ENCODE assay signal across 8 mouse cellular contexts in genomic region chr8:75315886-75316285, GRCm38 (mm10).
A peak's percentile ranks its signal among the peaks of the same experiment; 100 is the strongest.
DNase-seq lines count a peak whose midpoint lies in the region; ATAC-seq and TF ChIP-seq lines count a peak whose summit lies in the region.

No protein-coding gene starts in this region.

- in situ Hi-C loops in CH12.LX (cut with MboI; ENCODE audit: low pct_ligation_motif_present, low pct_unique_long_range_greater_than_20kb, low sequenced_read_pairs): no loop called here

- H3K4me2 ChIP-seq in CH12.LX (ENCODE audit: insufficient read depth, low read depth, poor library complexity, severe bottlenecking): no peak overlapping the region
- no peak overlapping the region for H3K4me2 ChIP-seq in forebrain, embryonic 14.5 days (ENCODE audit: low read length)
- H3K4me2 ChIP-seq in kidney, embryonic 15.5 days: no peak overlapping the region
- H3K4me2 ChIP-seq in limb, embryonic 14.5 days (replicated peaks; ENCODE audit: low read depth, low read length, severe bottlenecking): no peak overlapping the region

- TF ChIP-seq EP300 in CH12.LX (IDR thresholded peaks at IDR 0.05; ENCODE audit: low read length): no peak

- peak; percentile 88 for TF ChIP-seq RAD21 in CH12.LX (IDR thresholded peaks at IDR 0.05; ENCODE audit: low read depth, low read length)

- peaks cover 2 to 5% of the 10 kb centered on the region in 2 experiments; a peak in 1 of 4 replicates for H3K4me1 ChIP-seq in CH12.LX (ENCODE audit: control insufficient read depth in 1 of 2, insufficient read depth in 2 of 2)
- H3K4me1 ChIP-seq in forebrain, embryonic 14.5 days (ENCODE audit: control insufficient read depth, insufficient read depth, low read length): no peaks in the 10 kb centered on the region
- no peaks in the 10 kb centered on the region for H3K4me1 ChIP-seq in kidney, embryonic 15.5 days
- no peaks in the 10 kb centered on the region for H3K4me1 ChIP-seq in limb, embryonic 14.5 days (ENCODE audit: control insufficient read depth, insufficient read depth, low read length)

- no peak overlapping the region for H3K27ac ChIP-seq in CH12.LX (ENCODE audit: insufficient read depth, low read depth)
- H3K27ac ChIP-seq in forebrain, embryonic 14.5 days (ENCODE audit: low read depth, low read length): no peak overlapping the region
- H3K27ac ChIP-seq in kidney, embryonic 15.5 days: no peak overlapping the region
- H3K27ac ChIP-seq in limb, embryonic 14.5 days (replicated peaks; ENCODE audit: low read depth, low read length): no peak overlapping the region

- 9% methylated on average over 3 of the region's 3 CpGs for WGBS in forebrain, embryonic 14.5 days
- WGBS in kidney, embryonic 15.5 days: 10% methylated on average over 3 of the region's 3 CpGs
- WGBS in limb, embryonic 14.5 days: 11% methylated on average over 3 of the region's 3 CpGs

- dilution Hi-C loops in CH12.LX (cut with MboI; ENCODE audit: extremely low pct_ligation_motif_present, extremely low pct_unique_long_range_greater_than_20kb, low sequenced_read_pairs): no loop called here

- peak; percentile 82 to 89 for TF ChIP-seq CTCF in CH12.LX (conservative IDR thresholded peaks at IDR 0.05 in 1 of 2, IDR thresholded peaks at IDR 0.05 in 1 of 2; ENCODE audit: low read depth in 2 of 2, low read length in 2 of 2)

- no peak overlapping the region for H3K9ac ChIP-seq in CH12.LX (ENCODE audit: insufficient read depth, low read depth)
- no peak overlapping the region for H3K9ac ChIP-seq in forebrain, embryonic 14.5 days (ENCODE audit: low read length)
- H3K9ac ChIP-seq in kidney, embryonic 15.5 days: no peak overlapping the region
- H3K9ac ChIP-seq in limb, embryonic 14.5 days (ENCODE audit: low read depth, low read length, severe bottlenecking): no peak overlapping the region

- H3K9me3 ChIP-seq in CH12.LX (replicated peaks; ENCODE audit: low read length): no peaks in the 10 kb centered on the region
- H3K9me3 ChIP-seq in forebrain, embryonic 14.5 days (replicated peaks; ENCODE audit: control insufficient read depth, low read length): no peaks in the 10 kb centered on the region
- H3K9me3 ChIP-seq in kidney, embryonic 15.5 days (replicated peaks): no peaks in the 10 kb centered on the region
- no peaks in the 10 kb centered on the region for H3K9me3 ChIP-seq in limb, embryonic 14.5 days (ENCODE audit: control insufficient read depth, low read length)

- ATAC-seq in cerebellum, adult (ENCODE audit: insufficient number of reproducible peaks, low FRiP score, low TSS enrichment): peak; percentile 74
- ATAC-seq in forebrain, embryonic 14.5 days: peak; percentile 77
- 0 out of 2 replicates have a peak, but pooled peaks have one; percentile 49 for ATAC-seq in kidney, embryonic 15.5 days (replicated peaks; ENCODE audit: low FRiP score)
- ATAC-seq in limb, embryonic 14.5 days (ENCODE audit: low FRiP score, low read depth): peak; percentile 76

- H3K27me3 ChIP-seq in CH12.LX (replicated peaks): peaks cover 21% of the 10 kb centered on the region
- H3K27me3 ChIP-seq in forebrain, embryonic 14.5 days (replicated peaks; ENCODE audit: control insufficient read depth, insufficient read depth, low read length): no peaks in the 10 kb centered on the region
- H3K27me3 ChIP-seq in kidney, embryonic 15.5 days: no peaks in the 10 kb centered on the region
- H3K27me3 ChIP-seq in limb, embryonic 14.5 days (ENCODE audit: control insufficient read depth, insufficient read depth, low read length): no peaks in the 10 kb centered on the region

- H3K36me3 ChIP-seq in CH12.LX (replicated peaks in 1 of 2; ENCODE audit: control insufficient read depth in 1 of 2, insufficient read depth in 1 of 2, low read length in 1 of 2): no peaks in the 10 kb centered on the region
- no peaks in the 10 kb centered on the region for H3K36me3 ChIP-seq in forebrain, embryonic 14.5 days (ENCODE audit: control insufficient read depth, insufficient read depth, low read length)
- H3K36me3 ChIP-seq in kidney, embryonic 15.5 days: no peaks in the 10 kb centered on the region
- H3K36me3 ChIP-seq in limb, embryonic 14.5 days (ENCODE audit: control insufficient read depth, insufficient read depth, low read length): no peaks in the 10 kb centered on the region

- H3K4me3 ChIP-seq in CH12.LX (replicated peaks in 1 of 3; ENCODE audit: low read depth in 2 of 3, low read length in 2 of 3, poor library complexity in 1 of 3): no peak overlapping the region
- no peak overlapping the region for H3K4me3 ChIP-seq in forebrain, embryonic 14.5 days (ENCODE audit: low read depth, low read length)
- no peak overlapping the region for H3K4me3 ChIP-seq in kidney, embryonic 15.5 days (replicated peaks)
- H3K4me3 ChIP-seq in limb, embryonic 14.5 days (replicated peaks; ENCODE audit: low read length): no peak overlapping the region

- H3K79me2 ChIP-seq in CH12.LX (replicated peaks; ENCODE audit: control insufficient read depth, extremely low read depth, insufficient read depth, poor library complexity, severe bottlenecking): no peaks in the 10 kb centered on the region

- no peak for TF ChIP-seq POLR2A in CH12.LX (IDR thresholded peaks at IDR 0.05; ENCODE audit: low read depth, low read length)
- TF ChIP-seq POLR2A in limb, embryonic 14.5 days (IDR thresholded peaks at IDR 0.05; ENCODE audit: borderline replicate concordance, extremely low read depth, insufficient read depth, insufficient read length): no peak

- DNase-seq in cerebellum, adult 11-12 months: no peak
- DNase-seq in CH12.LX (ENCODE audit: extremely low read depth): peak; percentile 65
- DNase-seq in c-Kit-positive CD71-positive TER-119-positive erythroid progenitor cells, embryonic 14.5 days (ENCODE audit: low spot score): peak; percentile 14
- DNase-seq in forebrain, embryonic 14.5 days (ENCODE audit: low spot score): peak; percentile 81
- peak; percentile 71 for DNase-seq in limb, embryonic 14.5 days (ENCODE audit: low spot score)
- peak; percentile 59 for DNase-seq in right cerebral cortex, adult 18-20 months

TF ChIP-seq in CH12.LX, 34 proteins besides CTCF, POLR2A, EP300 and RAD21:
- TF ChIP-seq TBP (conservative IDR thresholded peaks at IDR 0.05; ENCODE audit: low read depth, low read length) (no peak), BHLHE40 (IDR thresholded peaks at IDR 0.05; ENCODE audit: low read depth, low read length) (no peak), USF2 (conservative IDR thresholded peaks at IDR 0.05; ENCODE audit: low read depth, low read length) (no peak), MYC (IDR thresholded peaks at IDR 0.05; ENCODE audit: low read depth, low read length) (no peak), ZKSCAN1 (IDR thresholded peaks at IDR 0.05; ENCODE audit: borderline replicate concordance, low read depth, low read length) (no peak), UBTF (IDR thresholded peaks at IDR 0.05; ENCODE audit: low read depth, low read length) (no peak), TCF12 (IDR thresholded peaks at IDR 0.05; ENCODE audit: low read depth, low read length) (0 out of 2 replicates have a peak, but pooled peaks have one; percentile 11), SMC3 (IDR thresholded peaks at IDR 0.05; ENCODE audit: low read depth, low read length) (peak; percentile 59), POLR2AphosphoS2 (IDR thresholded peaks at IDR 0.05; ENCODE audit: low read depth, low read length) (no peak), IRF4 (IDR thresholded peaks at IDR 0.05; ENCODE audit: low read depth, low read length) (no peak), ZMIZ1 (IDR thresholded peaks at IDR 0.05; ENCODE audit: low read depth, low read length) (no peak), SIN3A (IDR thresholded peaks at IDR 0.05; ENCODE audit: low read length) (no peak)
